Mouse (Mus musculus) right cerebral cortex, postnatal 4 days (tissue): ENCODE results near the gene Tmbim7.

ENCODE experiments used
- DNase-seq: peaks from one replicate; pipeline ENCODE4 v3.0.0-alpha.2; 2022

The Tmbim7 gene

GRCm38 (mm10) chr5:3666585-3666984, 15.6 kb downstream of the Tmbim7 start:
- DNase-seq: no peak

GRCm38 (mm10) chr5:3669938-3670554, 19.1 kb downstream of the Tmbim7 start:
- no peak for DNase-seq

- DNase-seq: no peak
These were observed 37.3 kb downstream of the Tmbim7 start for GRCm38 (mm10) chr5:3688298-3688697.

- no peak for DNase-seq
These were observed 40.3 kb downstream of the Tmbim7 start for GRCm38 (mm10) chr5:3691283-3691682.

GRCm38 (mm10) chr5:3692956-3693355, 42.0 kb downstream of the Tmbim7 start:
- no peak for DNase-seq

GRCm38 (mm10) chr5:3695191-3695590, 44.2 kb downstream of the Tmbim7 start:
- DNase-seq: no peak

- DNase-seq: no peak
These were observed 45.0 kb downstream of the Tmbim7 start for GRCm38 (mm10) chr5:3696031-3696430.

- DNase-seq: no peak
These were observed 49.0 kb downstream of the Tmbim7 start for GRCm38 (mm10) chr5:3700025-3700424.

GRCm38 (mm10) chr5:3702180-3702579, 51.2 kb downstream of the Tmbim7 start:
- DNase-seq: no peak

GRCm38 (mm10) chr5:3715800-3716199, 64.8 kb downstream of the Tmbim7 start:
- no peak for DNase-seq

- DNase-seq: no peak
These were observed 68.4 kb downstream of the Tmbim7 start for GRCm38 (mm10) chr5:3719371-3719770.

GRCm38 (mm10) chr5:3722873-3723272, 71.9 kb downstream of the Tmbim7 start:
- DNase-seq: no peak

GRCm38 (mm10) chr5:3723415-3723814, 72.4 kb downstream of the Tmbim7 start:
- no peak for DNase-seq

- no peak for DNase-seq
These were observed 74.5 kb downstream of the Tmbim7 start for GRCm38 (mm10) chr5:3725491-3725890.

GRCm38 (mm10) chr5:3728820-3729219, 77.8 kb downstream of the Tmbim7 start:
- no peak for DNase-seq
